Mouse (Mus musculus): ENCODE measurements around the gene Syap1. TPM values are rescaled to one million over a fixed set of nuclear protein-coding genes. Genes with fewer than 3 reads are reported as not detected.
"Not testable (repeated sequence)": the region's sequence is repeated elsewhere in the genome, so short reads cannot be mapped to it uniquely, and the experiment has no call there.

Syap1 gene
- polyA plus RNA-seq, 1 experiment = 8.9 TPM

DNA sequence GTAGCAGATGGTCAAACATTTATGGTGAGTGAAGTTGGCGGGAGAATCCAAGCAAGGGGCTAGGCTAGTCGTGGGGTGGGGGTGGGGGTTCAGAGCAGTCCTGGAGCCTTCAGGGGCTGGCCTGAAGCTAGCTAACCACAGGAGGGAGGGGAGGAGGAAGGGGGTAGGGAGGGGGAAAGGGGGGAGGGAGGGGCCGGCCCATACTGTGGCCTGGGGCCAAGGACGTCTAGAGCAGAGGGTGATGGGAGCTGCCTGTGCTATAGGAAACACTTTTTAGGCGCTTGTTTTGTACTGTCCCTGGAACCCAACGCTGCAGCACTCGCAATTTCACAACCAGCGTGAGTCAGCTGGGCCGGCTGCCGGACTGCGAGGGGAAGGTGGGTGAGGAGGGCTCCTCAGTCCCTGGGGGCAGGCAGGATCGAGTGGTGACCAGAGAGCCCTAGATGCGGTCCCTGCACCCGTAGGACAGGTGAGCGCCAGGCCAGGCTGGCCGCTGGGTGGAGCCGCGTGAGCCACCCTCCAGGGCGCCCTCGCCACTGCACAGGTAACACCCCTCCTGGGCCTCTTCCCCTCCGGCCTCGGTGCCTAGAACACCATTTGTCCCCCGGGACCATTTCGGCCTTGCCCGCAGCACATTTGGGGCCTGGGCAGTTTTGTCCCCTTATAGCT, 13.3 kb upstream of the Syap1 start:
- no peaks in the 10 kb centered on the region for H3K36me3 ChIP-seq (ENCODE audit: control insufficient read depth, insufficient read depth, low read length)
- no peaks in the 10 kb centered on the region for H3K27me3 ChIP-seq (ENCODE audit: control insufficient read depth, insufficient read depth, low read length)
- TF ChIP-seq POLR2A (IDR thresholded peaks at IDR 0.05; ENCODE audit: control insufficient read depth, low read depth, low read length) (no peak), CTCF (IDR thresholded peaks at IDR 0.05; ENCODE audit: control insufficient read depth, insufficient read depth, insufficient replicate concordance, low read depth, low read length) (no peak)
- peak overlapping the region; percentile 71 for H3K4me3 ChIP-seq (ENCODE audit: control insufficient read depth, low read depth, low read length)
- H3K4me1 ChIP-seq (ENCODE audit: control insufficient read depth, insufficient read depth, low read length) = peaks cover 3% of the 10 kb centered on the region
- peak overlapping the region; percentile 55 for H3K27ac ChIP-seq (ENCODE audit: control insufficient read depth, insufficient read depth, low read depth, low read length)

DNA sequence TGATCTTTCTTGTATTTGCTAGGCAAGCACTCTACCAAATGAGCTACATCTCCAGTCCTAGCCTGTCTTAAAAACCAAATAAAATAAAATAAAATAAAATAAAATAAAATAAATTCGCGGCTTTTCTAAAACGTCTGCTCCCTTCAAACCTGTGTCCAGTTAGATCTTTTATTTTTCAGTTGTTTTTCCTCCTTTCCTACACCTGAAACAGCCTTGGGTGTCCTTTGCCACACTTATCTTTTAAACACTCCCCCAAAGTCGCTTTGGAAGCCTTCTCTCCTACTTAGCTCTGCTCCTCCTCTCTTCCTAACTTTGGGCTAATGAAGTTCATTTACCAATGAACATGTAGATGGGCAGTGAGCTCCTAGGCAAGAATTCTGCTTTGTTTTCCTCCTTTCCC, 12.7 kb upstream of the Syap1 start, which contains the start of gene Ctps2:
Gene Ctps2, plus strand, starts transcription at position 301 of the 400 bp plus-strand sequence.
- no peaks in the 10 kb centered on the region for H3K36me3 ChIP-seq (ENCODE audit: control insufficient read depth, insufficient read depth, low read length)
- H3K27ac ChIP-seq (ENCODE audit: control insufficient read depth, insufficient read depth, low read depth, low read length) = peak within 1 kb of the TSS; percentile 55
- peak within 1 kb of the TSS; percentile 71 for H3K4me3 ChIP-seq (ENCODE audit: control insufficient read depth, low read depth, low read length)
- peaks cover 3% of the 10 kb centered on the region for H3K4me1 ChIP-seq (ENCODE audit: control insufficient read depth, insufficient read depth, low read length)
- TF ChIP-seq CTCF (IDR thresholded peaks at IDR 0.05; ENCODE audit: control insufficient read depth, insufficient read depth, insufficient replicate concordance, low read depth, low read length) (no peak), POLR2A (IDR thresholded peaks at IDR 0.05; ENCODE audit: control insufficient read depth, low read depth, low read length) (no peak)
- H3K27me3 ChIP-seq (ENCODE audit: control insufficient read depth, insufficient read depth, low read length) = no peaks in the 10 kb centered on the region

DNA sequence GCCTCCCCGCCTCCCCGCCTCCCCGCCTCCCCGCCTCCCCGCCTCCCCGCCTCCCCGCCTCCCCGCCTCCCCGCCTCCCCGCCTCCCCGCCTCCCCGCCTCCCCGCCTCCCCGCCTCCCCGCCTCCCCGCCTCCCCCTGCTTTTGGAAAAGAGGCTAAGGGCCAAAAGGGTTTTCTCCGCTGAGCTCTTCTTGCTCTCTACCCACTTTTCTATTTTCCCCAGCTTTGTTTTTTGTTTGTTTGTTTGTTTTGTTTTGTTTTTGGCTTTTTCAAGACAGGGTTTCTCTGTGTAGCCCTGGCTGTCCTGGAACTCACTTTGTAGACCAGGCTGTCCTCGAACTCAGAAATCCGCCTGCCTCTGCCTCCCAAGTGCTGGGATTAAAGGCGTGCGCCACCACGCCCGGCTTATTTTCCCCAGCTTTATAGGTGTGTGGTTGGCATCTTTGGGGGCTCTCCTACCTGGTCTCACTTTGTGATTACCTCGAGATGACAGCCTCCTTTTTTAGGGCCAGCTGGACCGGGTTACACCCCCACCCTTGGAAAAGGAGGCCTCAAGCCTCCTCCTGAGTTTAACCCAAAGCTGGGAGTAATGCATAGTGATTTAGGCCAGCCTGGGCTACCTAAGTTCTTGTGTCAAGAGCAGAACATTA, 452 bp upstream of the Syap1 start:
- H3K27me3 ChIP-seq (ENCODE audit: control insufficient read depth, insufficient read depth, low read length); H3K4me1 ChIP-seq (ENCODE audit: control insufficient read depth, insufficient read depth, low read length); H3K4me3 ChIP-seq (ENCODE audit: control insufficient read depth, low read depth, low read length); H3K27ac ChIP-seq (ENCODE audit: control insufficient read depth, insufficient read depth, low read depth, low read length); H3K36me3 ChIP-seq (ENCODE audit: control insufficient read depth, insufficient read depth, low read length): not testable (repeated sequence)

DNA sequence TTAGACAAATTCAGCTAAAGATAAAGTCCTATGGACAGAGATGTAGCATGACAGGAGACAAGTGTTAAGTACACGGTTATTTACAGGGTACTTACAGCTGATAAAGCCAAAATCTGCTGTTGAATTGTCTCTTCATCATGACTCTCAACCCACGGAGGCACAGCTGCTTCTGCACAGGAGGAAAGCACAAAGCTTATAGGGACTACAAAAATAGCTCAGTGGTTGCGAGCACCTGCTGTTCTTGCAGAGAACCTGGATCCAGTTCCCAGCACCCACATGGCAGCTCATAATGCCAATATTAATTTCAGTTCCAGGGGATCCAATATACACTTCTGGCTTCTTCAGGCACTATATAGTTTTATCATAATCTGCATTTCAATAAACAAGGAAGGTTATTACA, 10.0 kb downstream of the Syap1 start:
- Histone ChIP-seq H3K4me1 (ENCODE audit: control insufficient read depth, insufficient read depth, low read length) (no peaks in the 10 kb centered on the region), H3K36me3 (ENCODE audit: control insufficient read depth, insufficient read depth, low read length) (no peaks in the 10 kb centered on the region), H3K27ac (ENCODE audit: control insufficient read depth, insufficient read depth, low read depth, low read length) (no peak overlapping the region), H3K4me3 (ENCODE audit: control insufficient read depth, low read depth, low read length) (no peak overlapping the region), H3K27me3 (ENCODE audit: control insufficient read depth, insufficient read depth, low read length) (no peaks in the 10 kb centered on the region)
- TF ChIP-seq CTCF (IDR thresholded peaks at IDR 0.05; ENCODE audit: control insufficient read depth, insufficient read depth, insufficient replicate concordance, low read depth, low read length) (no peak), POLR2A (IDR thresholded peaks at IDR 0.05; ENCODE audit: control insufficient read depth, low read depth, low read length) (no peak)

DNA sequence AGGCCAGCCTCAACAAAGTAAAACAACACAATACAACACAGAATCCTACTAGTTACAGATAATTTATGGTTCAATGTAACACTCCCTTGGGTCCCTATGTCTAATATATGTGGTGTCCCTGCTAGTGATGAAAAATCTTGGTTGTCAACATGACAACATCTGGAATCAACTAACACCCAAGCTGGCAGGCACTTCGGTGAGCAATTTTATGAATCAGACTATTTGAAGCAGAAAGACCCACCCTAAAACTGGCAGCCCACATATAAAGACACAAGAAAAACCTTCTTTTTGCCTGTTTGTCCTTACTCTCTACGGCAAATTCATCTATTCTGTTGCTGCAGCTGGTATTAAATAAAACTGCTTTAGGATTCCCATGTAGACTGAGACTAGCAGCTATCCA, 14.5 kb downstream of the Syap1 start:
- no peaks in the 10 kb centered on the region for H3K36me3 ChIP-seq (ENCODE audit: control insufficient read depth, insufficient read depth, low read length)
- H3K4me1 ChIP-seq (ENCODE audit: control insufficient read depth, insufficient read depth, low read length) = no peaks in the 10 kb centered on the region
- no peaks in the 10 kb centered on the region for H3K27me3 ChIP-seq (ENCODE audit: control insufficient read depth, insufficient read depth, low read length)
- H3K27ac ChIP-seq (ENCODE audit: control insufficient read depth, insufficient read depth, low read depth, low read length) = no peak overlapping the region
- no peak for TF ChIP-seq CTCF (IDR thresholded peaks at IDR 0.05; ENCODE audit: control insufficient read depth, insufficient read depth, insufficient replicate concordance, low read depth, low read length)
- no peak overlapping the region for H3K4me3 ChIP-seq (ENCODE audit: control insufficient read depth, low read depth, low read length)

DNA sequence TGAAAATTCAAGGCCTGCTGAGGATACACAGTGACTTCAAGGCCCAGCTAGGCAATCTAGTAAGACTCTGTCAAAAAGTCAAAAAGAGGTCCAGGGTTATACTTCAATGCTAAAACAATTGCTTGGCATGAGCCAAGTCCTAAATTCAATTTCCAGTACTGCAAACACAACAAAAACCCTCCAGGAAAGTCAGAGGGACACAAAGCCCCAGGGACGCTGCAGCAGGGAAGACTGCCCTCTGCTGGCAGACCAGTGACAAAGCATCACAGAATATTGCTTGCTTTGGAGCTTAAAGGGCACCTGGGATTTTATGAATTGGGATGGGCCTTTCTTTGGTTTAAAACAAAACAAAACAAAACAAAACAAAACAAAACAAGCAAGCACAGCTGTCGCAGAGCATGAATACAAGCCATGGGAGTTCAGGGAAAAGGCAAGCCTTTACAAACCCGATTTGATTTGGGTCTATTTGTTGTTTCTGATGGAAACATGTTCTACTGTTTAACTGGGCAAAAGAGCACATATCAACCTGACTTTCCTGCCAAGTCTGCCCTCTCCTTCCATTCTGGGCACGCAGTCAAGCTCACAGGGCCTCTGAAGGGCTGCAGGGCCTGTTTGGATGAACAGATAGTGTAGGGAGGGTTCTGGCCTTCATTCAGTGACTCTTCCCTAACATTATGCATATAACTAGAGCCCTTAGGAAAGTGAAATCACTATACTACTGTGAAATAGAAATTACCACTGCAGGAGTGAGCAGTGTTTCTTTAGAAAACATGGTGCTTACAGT, 16.3 kb downstream of the Syap1 start:
- no peaks in the 10 kb centered on the region for H3K27me3 ChIP-seq (ENCODE audit: control insufficient read depth, insufficient read depth, low read length)
- H3K4me3 ChIP-seq (ENCODE audit: control insufficient read depth, low read depth, low read length) = no peak overlapping the region
- H3K4me1 ChIP-seq (ENCODE audit: control insufficient read depth, insufficient read depth, low read length) = no peaks in the 10 kb centered on the region
- H3K27ac ChIP-seq (ENCODE audit: control insufficient read depth, insufficient read depth, low read depth, low read length) = no peak overlapping the region
- no peaks in the 10 kb centered on the region for H3K36me3 ChIP-seq (ENCODE audit: control insufficient read depth, insufficient read depth, low read length)
- peak; percentile 53; the same call in 1 of the 2 replicates for TF ChIP-seq CTCF (IDR thresholded peaks at IDR 0.05; ENCODE audit: control insufficient read depth, insufficient read depth, insufficient replicate concordance, low read depth, low read length)
- TF ChIP-seq POLR2A (IDR thresholded peaks at IDR 0.05; ENCODE audit: control insufficient read depth, low read depth, low read length) = no peak

DNA sequence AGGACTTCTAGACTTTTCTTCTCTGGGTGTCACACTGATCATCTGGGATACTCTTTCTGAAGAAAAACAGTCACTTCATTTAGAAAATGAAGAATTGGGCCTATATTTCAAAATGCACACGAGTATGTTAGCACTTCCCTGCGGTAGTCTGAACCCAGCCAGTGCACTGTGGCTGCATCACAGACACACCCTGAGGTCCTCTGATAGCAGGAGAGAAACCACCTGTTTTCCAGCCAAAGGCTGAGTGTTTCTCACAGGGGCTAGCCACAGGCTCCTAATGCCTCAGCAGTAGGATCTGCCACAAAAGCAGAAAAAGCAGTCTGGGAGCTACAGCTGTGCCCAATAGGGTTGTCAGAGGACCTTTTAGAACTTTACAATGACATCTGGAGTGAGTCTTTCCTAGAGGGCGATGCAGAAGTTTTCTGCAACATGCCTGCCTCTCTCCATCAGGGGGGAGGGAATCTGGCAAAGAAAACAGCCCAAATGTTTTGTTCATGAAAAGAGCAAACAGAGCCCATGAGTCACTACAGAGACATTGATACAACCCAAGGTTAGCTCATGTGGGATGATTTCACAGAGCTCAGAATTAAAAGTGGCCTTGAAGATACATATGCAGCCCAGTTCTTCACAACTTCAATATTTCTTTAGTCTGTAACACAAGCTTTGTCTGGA, 19.8 kb downstream of the Syap1 start:
- TF ChIP-seq CTCF (IDR thresholded peaks at IDR 0.05; ENCODE audit: control insufficient read depth, insufficient read depth, insufficient replicate concordance, low read depth, low read length) (no peak), POLR2A (IDR thresholded peaks at IDR 0.05; ENCODE audit: control insufficient read depth, low read depth, low read length) (no peak)
- H3K4me1 ChIP-seq (ENCODE audit: control insufficient read depth, insufficient read depth, low read length) = no peaks in the 10 kb centered on the region
- H3K36me3 ChIP-seq (ENCODE audit: control insufficient read depth, insufficient read depth, low read length) = no peaks in the 10 kb centered on the region
- H3K27ac ChIP-seq (ENCODE audit: control insufficient read depth, insufficient read depth, low read depth, low read length) = no peak overlapping the region
- H3K27me3 ChIP-seq (ENCODE audit: control insufficient read depth, insufficient read depth, low read length) = no peaks in the 10 kb centered on the region
- H3K4me3 ChIP-seq (ENCODE audit: control insufficient read depth, low read depth, low read length) = no peak overlapping the region
